Mouse (Mus musculus) gastrocnemius, postnatal 25 days (tissue): ENCODE measurements around the gene Aven. TPM values are rescaled to one million over a fixed set of nuclear protein-coding genes. Genes with fewer than 3 reads are reported as not detected.
"Not testable (repeated sequence)": the region's sequence is repeated elsewhere in the genome, so short reads cannot be mapped to it uniquely, and the experiment has no call there.

Experiments
- DNase-seq: peaks from one replicate; pipeline ENCODE4 v3.0.0; 2022
- long read RNA-seq, 2 experiments: library from polyadenylated mRNA; stranded (forward); transcript quantifications; one replicate each; pipeline ENCODE4 v2.0.0; 2021
- total RNA-seq, 2 experiments: library from RNA; stranded (reverse); gene quantifications; 1 replicate in 1 of 2; 2 replicates in 1 of 2; pipeline ENCODE4 v1.2.3; 2021

Gene Aven
- 10 to 100 TPM; 14.6 to 19.2 TPM for total RNA-seq
- long read RNA-seq, experiment 1, full-length matches to known transcripts: 35 of 43 reads
- long read RNA-seq, experiment 1, partial matches to known transcripts: 1 of 43 reads
- long read RNA-seq, experiment 1, other reads (novel, unspliced or antisense): 7 of 43 reads
- long read RNA-seq, experiment 2, full-length matches to known transcripts: 21 of 26 reads
- long read RNA-seq, experiment 2, partial matches to known transcripts: 1 of 26 reads
- long read RNA-seq, experiment 2, other reads (novel, unspliced or antisense): 4 of 26 reads

GRCm38 (mm10) chr2:112492856-112493538 is at the start of gene Aven:
Gene Aven (plus strand): TSS chr2:112492964.
- DNase-seq: peak; percentile 90

GRCm38 (mm10) chr2:112443491-112443890 is 49.3 kb upstream of the Aven start:
- DNase-seq: no peak

GRCm38 (mm10) chr2:112445511-112445910 is 47.3 kb upstream of the Aven start:
- no peak for DNase-seq

- DNase-seq: not testable (repeated sequence)
Observed at GRCm38 (mm10) chr2:112448046-112448445, 44.7 kb upstream of the Aven start.

- no peak for DNase-seq
Observed at GRCm38 (mm10) chr2:112448510-112449059, 44.2 kb upstream of the Aven start.

- DNase-seq: no peak
Observed at GRCm38 (mm10) chr2:112449597-112450296, 43.0 kb upstream of the Aven start.

GRCm38 (mm10) chr2:112452513-112452912 is 40.3 kb upstream of the Aven start:
- DNase-seq: not testable (repeated sequence)

- no peak for DNase-seq
Observed at GRCm38 (mm10) chr2:112454125-112454861, 38.5 kb upstream of the Aven start.

GRCm38 (mm10) chr2:112454862-112455564 is 37.8 kb upstream of the Aven start, which contains the start of gene Emc7:
Gene Emc7 (plus strand): TSS chr2:112454997.
- DNase-seq: peak; percentile 96

- DNase-seq: no peak
Observed at GRCm38 (mm10) chr2:112460557-112460956, 32.2 kb upstream of the Aven start.

GRCm38 (mm10) chr2:112469542-112469941 is 23.2 kb upstream of the Aven start:
- DNase-seq: no peak

- no peak for DNase-seq
Observed at GRCm38 (mm10) chr2:112470961-112471381, 21.8 kb upstream of the Aven start.

GRCm38 (mm10) chr2:112472076-112472475 is 20.7 kb upstream of the Aven start:
- DNase-seq: no peak

GRCm38 (mm10) chr2:112474997-112475724 is 17.6 kb upstream of the Aven start:
- DNase-seq: no peak

GRCm38 (mm10) chr2:112476554-112476953 is 16.2 kb upstream of the Aven start:
- DNase-seq: no peak

GRCm38 (mm10) chr2:112480669-112481068 is 12.1 kb upstream of the Aven start, which contains the start of gene Chrm5:
Gene Chrm5 (minus strand): TSS chr2:112480769.
- DNase-seq: no peak

- DNase-seq: no peak
Observed at GRCm38 (mm10) chr2:112481564-112481963, 11.2 kb upstream of the Aven start.

- DNase-seq: no peak
Observed at GRCm38 (mm10) chr2:112482533-112483333, 10.0 kb upstream of the Aven start.

GRCm38 (mm10) chr2:112483334-112483651 is 9.5 kb upstream of the Aven start:
- no peak for DNase-seq

- peak; percentile 63 for DNase-seq
Observed at GRCm38 (mm10) chr2:112484886-112485285, 7.9 kb upstream of the Aven start.
